Mouse (Mus musculus): Measurements from ENCODE around the gene Opa1. TPM values are rescaled to one million over a fixed set of nuclear protein-coding genes. Genes with fewer than 3 reads are reported as not detected.

Opa1 gene
- polyA plus RNA-seq, 1 experiment from 2014 or later, result 38.2 TPM

- H3K9ac ChIP-seq, result peak overlapping the region; percentile 87
- WGBS, result 10% methylated on average over 12 of the region's 12 CpGs
Measured at GRCm38 (mm10) chr16:29579787-29580176, 648 bp downstream of the Opa1 start.

DNA sequence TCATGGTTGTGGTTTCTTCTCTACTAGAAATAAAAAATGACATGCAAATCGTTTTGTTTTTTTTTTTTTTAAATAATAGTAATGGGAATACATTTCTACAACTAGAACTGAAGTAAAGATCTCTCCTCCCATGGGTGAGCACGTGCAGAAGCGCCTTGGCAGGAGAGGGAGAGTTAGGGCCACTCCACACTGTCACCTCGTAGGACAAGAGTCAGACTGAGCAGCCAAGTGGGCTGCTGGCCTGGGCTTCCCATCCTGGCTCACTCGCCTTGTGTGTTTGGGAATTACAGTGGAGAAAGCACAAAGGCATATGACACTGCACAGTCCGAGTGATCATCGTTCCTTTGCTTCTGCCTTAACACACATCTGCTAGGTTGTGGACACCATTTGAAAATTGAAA lies 13.0 kb downstream of the Opa1 start:
- no peaks in the 10 kb centered on the region for H3K4me1 ChIP-seq (replicated peaks)
- H3K4me3 ChIP-seq, result no peak overlapping the region
- no peak overlapping the region for H3K9ac ChIP-seq
- 87% methylated on average over 7 of the region's 7 CpGs for WGBS
- no peak for ATAC-seq (ENCODE audit: low read depth)
- peaks cover 60% of the 10 kb centered on the region for H3K36me3 ChIP-seq
- H3K4me2 ChIP-seq, result no peak overlapping the region
- H3K27me3 ChIP-seq, result no peaks in the 10 kb centered on the region
- H3K9me3 ChIP-seq, result no peaks in the 10 kb centered on the region
- no peak overlapping the region for H3K27ac ChIP-seq (replicated peaks)

More at GRCm38 (mm10) chr16:29579787-29580176, 648 bp downstream of the Opa1 start:
- Histone ChIP-seq H3K36me3 (no peaks in the 10 kb centered on the region), H3K27me3 (no peaks in the 10 kb centered on the region), H3K4me2 (peak overlapping the region; percentile 71), H3K9me3 (no peaks in the 10 kb centered on the region), H3K4me3 (peak overlapping the region; percentile 85), H3K4me1 (replicated peaks) (peaks cover 17% of the 10 kb centered on the region), H3K27ac (replicated peaks) (no peak overlapping the region)
- ATAC-seq (ENCODE audit: low read depth), result peak; percentile 48

DNA sequence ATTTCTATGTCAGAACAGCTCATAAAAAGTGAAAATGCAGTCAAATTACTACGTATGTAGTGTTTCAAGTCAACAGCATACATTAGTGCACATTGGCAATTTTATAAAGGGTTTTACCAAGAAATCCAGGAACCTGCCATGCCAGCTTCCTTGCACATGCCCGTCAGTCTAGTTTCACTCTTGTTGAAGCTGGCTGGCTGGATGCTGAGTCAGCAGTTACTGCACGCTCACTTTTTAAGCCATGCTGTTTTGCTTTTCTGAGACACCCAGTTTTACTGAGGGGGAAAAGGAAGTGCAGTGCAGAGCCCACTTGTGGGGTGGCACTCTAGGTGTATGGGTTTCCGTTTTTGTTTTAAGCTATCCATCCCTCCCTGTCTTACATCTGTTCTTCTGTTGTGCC lies 18.0 kb downstream of the Opa1 start:
- no peaks in the 10 kb centered on the region for H3K4me1 ChIP-seq (replicated peaks)

DNA sequence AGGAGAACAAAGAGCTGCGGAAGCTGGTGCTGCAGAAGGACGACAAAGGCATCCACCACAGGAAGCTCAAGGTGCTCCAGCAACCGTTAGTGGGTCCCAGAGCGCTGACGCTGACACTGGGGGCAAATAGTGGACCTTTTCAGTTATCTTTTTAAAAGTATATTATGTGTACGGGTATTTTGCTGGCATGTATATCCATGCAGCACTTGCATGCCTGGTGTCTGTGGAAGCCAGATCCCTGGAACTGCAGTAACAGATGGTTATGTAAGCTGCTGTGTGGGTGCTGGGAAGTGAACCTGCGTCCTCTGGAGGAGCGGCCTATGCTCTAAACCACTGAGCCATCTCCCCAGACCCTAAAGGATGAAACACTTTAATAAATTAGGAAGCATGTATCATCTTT lies 26.4 kb downstream of the Opa1 start:
- no peak overlapping the region for H3K27ac ChIP-seq (replicated peaks)
- no peak overlapping the region for H3K4me3 ChIP-seq
- H3K4me2 ChIP-seq, result no peak overlapping the region
- no peak overlapping the region for H3K9ac ChIP-seq
- H3K9me3 ChIP-seq, result no peaks in the 10 kb centered on the region
- ATAC-seq (ENCODE audit: low read depth), result no peak
- H3K36me3 ChIP-seq, result peaks cover 70% of the 10 kb centered on the region
- H3K27me3 ChIP-seq, result no peaks in the 10 kb centered on the region
- no peaks in the 10 kb centered on the region for H3K4me1 ChIP-seq (replicated peaks)
- 92% methylated on average over 8 of the region's 8 CpGs for WGBS

More for the DNA sequence above, 18.0 kb downstream of the Opa1 start:
- Histone ChIP-seq H3K9me3 (no peaks in the 10 kb centered on the region), H3K9ac (no peak overlapping the region), H3K27me3 (no peaks in the 10 kb centered on the region), H3K4me3 (no peak overlapping the region), H3K4me2 (no peak overlapping the region), H3K27ac (replicated peaks) (no peak overlapping the region), H3K36me3 (peaks cover 40% of the 10 kb centered on the region)
- ATAC-seq (ENCODE audit: low read depth), result no peak
- 83% methylated on average over 4 of the region's 4 CpGs for WGBS

- 92% methylated on average over 7 of the region's 7 CpGs for WGBS
- H3K4me1 ChIP-seq (replicated peaks), result no peaks in the 10 kb centered on the region
- H3K9ac ChIP-seq, result no peak overlapping the region
- no peak overlapping the region for H3K4me3 ChIP-seq
- H3K36me3 ChIP-seq, result peaks cover 79% of the 10 kb centered on the region
- no peaks in the 10 kb centered on the region for H3K9me3 ChIP-seq
- H3K27ac ChIP-seq (replicated peaks), result no peak overlapping the region
- ATAC-seq (ENCODE audit: low read depth), result no peak
- no peak overlapping the region for H3K4me2 ChIP-seq
- H3K27me3 ChIP-seq, result no peaks in the 10 kb centered on the region
Measured at GRCm38 (mm10) chr16:29607131-29607530, 28.0 kb downstream of the Opa1 start.

DNA sequence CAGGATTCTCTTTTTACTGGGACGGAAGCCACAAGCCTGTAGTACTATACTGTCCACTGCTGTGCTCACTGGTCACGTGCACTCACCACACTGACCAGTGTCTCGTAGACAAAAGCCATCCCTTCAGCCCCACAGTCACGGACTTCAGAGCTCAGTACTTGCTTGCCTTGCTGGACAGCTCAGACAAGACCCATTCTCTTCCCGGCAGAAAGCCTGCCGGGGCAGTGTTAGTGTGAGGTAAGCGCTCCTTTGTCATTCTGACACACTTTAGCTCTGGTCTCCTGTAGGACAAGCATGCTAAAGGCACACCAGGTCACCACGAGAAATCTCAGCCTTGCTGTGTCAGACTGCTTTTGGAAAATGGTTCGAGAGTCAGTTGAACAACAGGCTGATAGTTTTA lies 35.6 kb downstream of the Opa1 start:
- Histone ChIP-seq H3K36me3 (peaks cover 87% of the 10 kb centered on the region), H3K27ac (replicated peaks) (no peak overlapping the region), H3K4me2 (no peak overlapping the region), H3K4me3 (no peak overlapping the region), H3K9ac (no peak overlapping the region), H3K27me3 (no peaks in the 10 kb centered on the region), H3K9me3 (no peaks in the 10 kb centered on the region), H3K4me1 (replicated peaks) (no peaks in the 10 kb centered on the region)
- no peak for ATAC-seq (ENCODE audit: low read depth)
- WGBS, result 78% methylated on average over 9 of the region's 9 CpGs

DNA sequence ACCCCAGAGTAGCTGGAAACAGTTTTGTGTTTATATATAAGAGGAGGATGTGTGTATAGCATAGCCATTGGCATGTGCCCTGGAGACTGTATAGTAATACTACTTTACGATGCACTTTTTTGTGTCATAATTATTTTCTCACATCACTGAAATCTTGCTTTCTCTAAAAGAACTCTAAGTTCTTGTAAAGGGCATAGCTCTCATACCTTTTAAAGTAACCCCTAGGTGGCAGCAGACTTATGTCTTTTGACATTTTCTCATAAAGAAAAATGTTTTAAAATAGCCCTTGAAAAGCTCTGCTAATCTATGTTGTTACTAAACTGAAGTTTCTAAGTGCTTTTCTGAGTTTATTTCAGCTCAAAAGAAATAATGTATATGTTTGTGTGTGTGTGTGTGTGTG lies 49.9 kb downstream of the Opa1 start:
- Histone ChIP-seq H3K36me3 (peaks cover 80% of the 10 kb centered on the region), H3K4me1 (replicated peaks) (no peaks in the 10 kb centered on the region), H3K4me3 (no peak overlapping the region), H3K27ac (replicated peaks) (no peak overlapping the region), H3K4me2 (no peak overlapping the region), H3K9me3 (no peaks in the 10 kb centered on the region), H3K9ac (no peak overlapping the region), H3K27me3 (peaks cover 15% of the 10 kb centered on the region)
- WGBS, result 87% methylated on average over 1 of the region's 1 CpGs
- ATAC-seq (ENCODE audit: low read depth), result no peak

GRCm38 (mm10) chr16:29635780-29636179 lies 56.6 kb downstream of the Opa1 start:
- Histone ChIP-seq H3K27ac (replicated peaks) (no peak overlapping the region), H3K36me3 (peaks cover 49% of the 10 kb centered on the region), H3K9ac (no peak overlapping the region), H3K4me2 (no peak overlapping the region), H3K4me1 (replicated peaks) (0 out of 2 replicates have a peak, but pooled peaks cover 7% of the 10 kb centered on the region), H3K27me3 (peaks cover 31% of the 10 kb centered on the region), H3K9me3 (no peaks in the 10 kb centered on the region), H3K4me3 (no peak overlapping the region)
- no peak; the same call in 1 of the 2 replicates for ATAC-seq (ENCODE audit: low read depth)
- WGBS, result 15% methylated on average over 4 of the region's 4 CpGs

GRCm38 (mm10) chr16:29642376-29642775 lies 63.2 kb downstream of the Opa1 start:
- H3K36me3 ChIP-seq, result peaks cover 25% of the 10 kb centered on the region
- peaks cover 6% of the 10 kb centered on the region; the same call in 1 of the 2 replicates for H3K4me1 ChIP-seq (replicated peaks)
- H3K27ac ChIP-seq (replicated peaks), result no peak overlapping the region
- H3K4me2 ChIP-seq, result no peak overlapping the region
- H3K4me3 ChIP-seq, result no peak overlapping the region
- H3K9ac ChIP-seq, result no peak overlapping the region
- no peaks in the 10 kb centered on the region for H3K9me3 ChIP-seq
- ATAC-seq (ENCODE audit: low read depth), result no peak
- H3K27me3 ChIP-seq, result peaks cover 31% of the 10 kb centered on the region
- 6% methylated on average over 1 of the region's 1 CpGs for WGBS

- H3K27ac ChIP-seq (replicated peaks), result no peak overlapping the region
- peaks cover 3% of the 10 kb centered on the region; the same call in 1 of the 2 replicates for H3K4me1 ChIP-seq (replicated peaks)
- no peak overlapping the region for H3K4me2 ChIP-seq
- WGBS, result 78% methylated on average over 3 of the region's 3 CpGs
- ATAC-seq (ENCODE audit: low read depth), result no peak
- peaks cover 36% of the 10 kb centered on the region for H3K36me3 ChIP-seq
- no peak overlapping the region for H3K9ac ChIP-seq
- H3K27me3 ChIP-seq, result peaks cover 32% of the 10 kb centered on the region
- no peaks in the 10 kb centered on the region for H3K9me3 ChIP-seq
- no peak overlapping the region for H3K4me3 ChIP-seq
Measured at GRCm38 (mm10) chr16:29644871-29645270, 65.7 kb downstream of the Opa1 start.

DNA sequence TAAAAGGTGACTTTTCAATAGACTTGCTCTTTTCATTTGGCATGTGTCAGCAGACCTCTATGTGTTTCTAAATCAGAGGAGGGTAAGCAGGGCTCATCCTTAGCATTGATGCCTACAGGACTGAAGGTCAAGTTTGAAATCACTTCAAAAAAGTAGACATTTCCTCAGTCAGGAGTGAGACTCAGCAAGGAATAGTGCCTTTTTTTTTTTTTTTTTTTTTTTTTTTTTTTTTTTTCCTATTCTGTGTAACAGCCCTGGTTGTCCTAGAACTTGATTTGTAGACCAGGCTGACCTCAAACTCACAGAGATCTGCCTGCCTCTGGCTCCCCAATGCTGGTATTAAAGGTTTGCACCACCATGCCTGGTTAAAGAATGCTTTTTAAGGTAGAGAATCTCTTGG lies 67.1 kb downstream of the Opa1 start:
- Histone ChIP-seq H3K9ac (no peak overlapping the region), H3K27me3 (peaks cover 29% of the 10 kb centered on the region), H3K9me3 (no peaks in the 10 kb centered on the region), H3K4me2 (no peak overlapping the region), H3K27ac (replicated peaks) (no peak overlapping the region), H3K4me1 (replicated peaks) (peaks cover 3% of the 10 kb centered on the region; the same call in 1 of the 2 replicates), H3K4me3 (no peak overlapping the region), H3K36me3 (peaks cover 43% of the 10 kb centered on the region)
- no peak for ATAC-seq (ENCODE audit: low read depth)

DNA sequence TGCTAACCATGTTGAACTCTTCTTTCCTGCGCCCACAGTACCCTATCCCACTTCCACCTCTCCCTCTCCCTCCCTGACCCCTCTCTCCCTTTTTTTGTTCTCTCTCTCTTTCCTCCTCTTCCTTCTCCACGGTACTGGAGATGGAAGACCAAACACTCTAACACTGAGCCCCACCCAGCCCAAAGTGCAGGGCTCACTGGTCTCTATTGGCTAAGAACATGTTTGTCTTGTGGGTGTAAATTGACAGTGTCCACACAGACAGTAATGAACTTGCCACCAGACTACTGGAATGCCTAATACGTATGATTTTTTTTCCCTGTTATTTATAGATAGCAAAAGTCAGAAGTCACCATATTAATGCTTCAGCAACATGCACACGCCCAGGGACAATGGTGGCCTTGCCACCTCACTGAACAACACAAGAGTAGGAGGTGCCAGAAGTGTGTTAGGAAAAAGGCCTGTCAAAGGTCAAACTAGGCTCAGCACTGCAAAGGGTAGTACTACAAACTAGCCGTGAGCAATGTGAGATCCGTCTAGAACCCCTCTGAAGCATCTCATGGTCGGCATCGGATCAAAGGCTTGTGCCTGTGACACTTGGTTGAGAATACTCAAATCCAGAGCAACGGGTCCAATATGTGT lies 77.2 kb downstream of the Opa1 start:
- Histone ChIP-seq H3K9ac (no peak overlapping the region), H3K36me3 (peaks cover 15% of the 10 kb centered on the region), H3K4me1 (replicated peaks) (peaks cover 31% of the 10 kb centered on the region), H3K27ac (replicated peaks) (no peak overlapping the region), H3K4me3 (no peak overlapping the region), H3K4me2 (no peak overlapping the region), H3K9me3 (no peaks in the 10 kb centered on the region), H3K27me3 (peaks cover 84% of the 10 kb centered on the region)
- 53% methylated on average over 9 of the region's 9 CpGs for WGBS
- ATAC-seq (ENCODE audit: low read depth), result no peak

- Histone ChIP-seq H3K9me3 (no peaks in the 10 kb centered on the region), H3K27ac (replicated peaks) (no peak overlapping the region), H3K4me3 (no peak overlapping the region), H3K9ac (no peak overlapping the region), H3K36me3 (peaks cover 10% of the 10 kb centered on the region), H3K4me1 (replicated peaks) (peaks cover 31% of the 10 kb centered on the region), H3K27me3 (peaks cover 86% of the 10 kb centered on the region), H3K4me2 (no peak overlapping the region)
- peak; percentile 51; the same call in 1 of the 2 replicates for ATAC-seq (ENCODE audit: low read depth)
- 40% methylated on average over 10 of the region's 10 CpGs for WGBS
Measured at GRCm38 (mm10) chr16:29656901-29657300, 77.8 kb downstream of the Opa1 start.

All from neural tube, embryonic 13.5 days (tissue).